Mouse (Mus musculus) G1E (cell line): ENCODE results near the gene Sv2c.

Experiments used
- CTCF ChIP-seq: IDR thresholded peaks from 2 replicates; pipeline ENCODE4 v1.5.1; 2012; ENCODE audit warnings: low read depth, low read length, inconsistent platforms, mixed read lengths
- GATA1 ChIP-seq: IDR thresholded peaks from 2 replicates; pipeline ENCODE4 v1.6.1; 2012; ENCODE audit warnings: borderline replicate concordance, low read length, inconsistent platforms, mixed read lengths
- POLR2AphosphoS5 ChIP-seq: IDR thresholded peaks from 2 replicates; pipeline ENCODE4 v1.6.1; 2012; ENCODE audit warnings: low read depth, low read length, inconsistent platforms; ENCODE audit not compliant: insufficient replicate concordance

GRCm38 (mm10) chr13:96030368-96031223, 101.8 kb downstream of the Sv2c start:
- peak; percentile 47 for TF ChIP-seq CTCF
- TF ChIP-seq GATA1 = no peak
- TF ChIP-seq POLR2AphosphoS5 = no peak
